Mouse (Mus musculus) CH12.LX (cell line): Measurements from ENCODE around the gene Inha. TPM values are rescaled to one million over a fixed set of nuclear protein-coding genes. Genes with fewer than 3 reads are reported as not detected.

ENCODE experiments used
- DNase-seq: peaks from one replicate; pipeline ENCODE4 v3.0.0-alpha.2; 2013; ENCODE audit errors: extremely low read depth
- H3K27ac ChIP-seq: 2 replicates; pipeline ENCODE4 v1.5.1; 2012; ENCODE audit warnings: low read depth, mild to moderate bottlenecking, control low read depth, moderate library complexity; ENCODE audit not compliant: insufficient read depth
- H3K27me3 ChIP-seq: replicated peaks from 2 replicates; pipeline ENCODE3; 2012; ENCODE audit warnings: inconsistent platforms
- H3K36me3 ChIP-seq, 2 experiments: replicated peaks in 1 of 2; 2 replicates each; pipeline versions ENCODE3 to v1.6.1; 2012; ENCODE audit warnings: inconsistent platforms in 1 of 2, low read length in 1 of 2, mild to moderate bottlenecking in 1 of 2, mixed read lengths in 1 of 2, moderate library complexity in 1 of 2; ENCODE audit not compliant: control insufficient read depth in 1 of 2, insufficient read depth in 1 of 2
- H3K4me1 ChIP-seq, 2 experiments: 2 replicates each; pipeline ENCODE4 v1.6.1; 2012; ENCODE audit warnings: inconsistent platforms in 1 of 2, moderate library complexity in 1 of 2; ENCODE audit not compliant: insufficient read depth in 2 of 2, control insufficient read depth in 1 of 2
- H3K4me2 ChIP-seq: 2 replicates; pipeline ENCODE4 v1.6.1; 2012; ENCODE audit warnings: low read depth, mild to moderate bottlenecking, control low read depth; ENCODE audit not compliant: poor library complexity, insufficient read depth, severe bottlenecking
- H3K4me3 ChIP-seq, 3 experiments: fragments of 150-350 bp in 1 of 3; sonication (generic) in 1 of 3; replicated peaks in 1 of 3; 2 replicates each; pipeline versions ENCODE3 to v1.5.1; 2011 to 2012; ENCODE audit warnings: low read depth in 2 of 3, low read length in 2 of 3, mild to moderate bottlenecking in 2 of 3, moderate library complexity in 2 of 3, control low read depth in 1 of 3, improper control_type of control experiment in 1 of 3, inconsistent platforms in 1 of 3, mixed read lengths in 1 of 3; ENCODE audit not compliant: poor library complexity in 1 of 3
- H3K79me2 ChIP-seq: replicated peaks from 2 replicates; pipeline ENCODE4 v1.6.1; 2012; ENCODE audit warnings: mild to moderate bottlenecking, moderate library complexity; ENCODE audit not compliant: control insufficient read depth, poor library complexity, insufficient read depth, severe bottlenecking; ENCODE audit errors: extremely low read depth
- H3K9ac ChIP-seq: 2 replicates; pipeline ENCODE4 v1.6.1; 2012; ENCODE audit warnings: low read depth, mild to moderate bottlenecking, control low read depth, moderate library complexity; ENCODE audit not compliant: insufficient read depth
- H3K9me3 ChIP-seq: replicated peaks from 2 replicates; pipeline ENCODE3; 2012; ENCODE audit warnings: low read length, inconsistent platforms, mixed read lengths
- BHLHE40 ChIP-seq: IDR thresholded peaks from 2 replicates; pipeline ENCODE4 v1.6.1; 2011; ENCODE audit warnings: mild to moderate bottlenecking, low read depth, low read length, improper control_type of control experiment
- CHD1 ChIP-seq: IDR thresholded peaks from 2 replicates; pipeline ENCODE4 v1.6.1; 2012; ENCODE audit warnings: low read depth, low read length, improper control_type of control experiment, inconsistent platforms
- CTCF ChIP-seq, 2 experiments: IDR thresholded peaks in 1 of 2; conservative IDR thresholded peaks in 1 of 2; 2 replicates each; pipeline ENCODE4 v1.5.1; 2011 to 2012; ENCODE audit warnings: low read depth in 2 of 2, low read length in 2 of 2, improper control_type of control experiment in 1 of 2, inconsistent platforms in 1 of 2, mild to moderate bottlenecking in 1 of 2, moderate library complexity in 1 of 2
- E2F4 ChIP-seq: IDR thresholded peaks from 2 replicates; pipeline ENCODE4 v1.6.1; 2011; ENCODE audit warnings: low read depth, low read length, improper control_type of control experiment; ENCODE audit not compliant: insufficient replicate concordance
- EP300 ChIP-seq: IDR thresholded peaks from 2 replicates; pipeline ENCODE4 v1.6.1; 2011; ENCODE audit warnings: low read length, improper control_type of control experiment
- ETS1 ChIP-seq: conservative IDR thresholded peaks from 2 replicates; pipeline ENCODE4 v1.6.1; 2012; ENCODE audit warnings: low read depth, mild to moderate bottlenecking, inconsistent platforms, low read length, improper control_type of control experiment, moderate library complexity
- GABPA ChIP-seq: IDR thresholded peaks from 2 replicates; pipeline ENCODE4 v1.6.1; 2012; ENCODE audit warnings: low read depth, low read length, improper control_type of control experiment, inconsistent platforms; ENCODE audit not compliant: insufficient replicate concordance
- HCFC1 ChIP-seq: IDR thresholded peaks from 2 replicates; pipeline ENCODE4 v1.6.1; 2012; ENCODE audit warnings: low read depth, mild to moderate bottlenecking, inconsistent platforms, low read length, improper control_type of control experiment
- IRF4 ChIP-seq: IDR thresholded peaks from 2 replicates; pipeline ENCODE4 v1.6.1; 2014; ENCODE audit warnings: low read depth, mild to moderate bottlenecking, inconsistent platforms, low read length, improper control_type of control experiment
- JUN ChIP-seq: IDR thresholded peaks from 2 replicates; pipeline ENCODE4 v1.6.1; 2011; ENCODE audit warnings: low read depth, mild to moderate bottlenecking, low read length, improper control_type of control experiment, moderate library complexity; ENCODE audit not compliant: insufficient read depth
- JUND ChIP-seq: conservative IDR thresholded peaks from 2 replicates; pipeline ENCODE4 v1.6.1; 2011; ENCODE audit warnings: low read depth, low read length, improper control_type of control experiment
- KAT2A ChIP-seq: IDR thresholded peaks from 2 replicates; pipeline ENCODE4 v1.6.1; 2012; ENCODE audit warnings: low read length, improper control_type of control experiment, inconsistent platforms; ENCODE audit not compliant: insufficient replicate concordance
- MAFK ChIP-seq: IDR thresholded peaks from 2 replicates; pipeline ENCODE4 v1.6.1; 2011; ENCODE audit warnings: low read length, improper control_type of control experiment; ENCODE audit not compliant: insufficient replicate concordance
- MAX ChIP-seq: IDR thresholded peaks from 2 replicates; pipeline ENCODE4 v1.6.1; 2011; ENCODE audit warnings: low read length, improper control_type of control experiment
- MAZ ChIP-seq: IDR thresholded peaks from 2 replicates; pipeline ENCODE4 v1.6.1; 2012; ENCODE audit warnings: low read depth, mild to moderate bottlenecking, inconsistent platforms, low read length, improper control_type of control experiment, moderate library complexity
- MEF2A ChIP-seq: IDR thresholded peaks from 2 replicates; pipeline ENCODE4 v1.6.1; 2014; ENCODE audit warnings: low read depth, mild to moderate bottlenecking, inconsistent platforms, low read length, improper control_type of control experiment, borderline replicate concordance
- MXI1 ChIP-seq: IDR thresholded peaks from 2 replicates; pipeline ENCODE4 v1.6.1; 2011; ENCODE audit warnings: mild to moderate bottlenecking, low read depth, low read length, improper control_type of control experiment
- MYC ChIP-seq: IDR thresholded peaks from 2 replicates; pipeline ENCODE4 v1.6.1; 2011; ENCODE audit warnings: low read depth, mild to moderate bottlenecking, improper control_type of control experiment, low read length
- PAX5 ChIP-seq: IDR thresholded peaks from 2 replicates; pipeline ENCODE4 v1.6.1; 2012; ENCODE audit warnings: low read length, inconsistent platforms, mixed read lengths
- POLR2A ChIP-seq: IDR thresholded peaks from 2 replicates; pipeline ENCODE4 v1.6.1; 2011; ENCODE audit warnings: low read depth, mild to moderate bottlenecking, improper control_type of control experiment, low read length
- POLR2AphosphoS2 ChIP-seq: IDR thresholded peaks from 2 replicates; pipeline ENCODE4 v1.6.1; 2011; ENCODE audit warnings: low read depth, low read length, improper control_type of control experiment
- RAD21 ChIP-seq: IDR thresholded peaks from 2 replicates; pipeline ENCODE4 v1.6.1; 2011; ENCODE audit warnings: low read depth, mild to moderate bottlenecking, low read length, improper control_type of control experiment, moderate library complexity
- RCOR1 ChIP-seq: conservative IDR thresholded peaks from 2 replicates; pipeline ENCODE4 v1.6.1; 2012; ENCODE audit warnings: low read depth, mild to moderate bottlenecking, inconsistent platforms, low read length, improper control_type of control experiment
- SIN3A ChIP-seq: IDR thresholded peaks from 2 replicates; pipeline ENCODE4 v1.6.1; 2012; ENCODE audit warnings: low read length, improper control_type of control experiment, inconsistent platforms
- SMC3 ChIP-seq: IDR thresholded peaks from 2 replicates; pipeline ENCODE4 v1.6.1; 2011; ENCODE audit warnings: low read depth, low read length, improper control_type of control experiment
- TBP ChIP-seq: conservative IDR thresholded peaks from 2 replicates; pipeline ENCODE4 v1.6.1; 2011; ENCODE audit warnings: low read depth, low read length, improper control_type of control experiment
- UBTF ChIP-seq: IDR thresholded peaks from 2 replicates; pipeline ENCODE4 v1.6.1; 2012; ENCODE audit warnings: low read depth, mild to moderate bottlenecking, inconsistent platforms, low read length, improper control_type of control experiment, moderate library complexity
- USF1 ChIP-seq: IDR thresholded peaks from 2 replicates; pipeline ENCODE4 v1.6.1; 2014; ENCODE audit warnings: low read depth, mild to moderate bottlenecking, inconsistent platforms, low read length, improper control_type of control experiment
- USF2 ChIP-seq: conservative IDR thresholded peaks from 2 replicates; pipeline ENCODE4 v1.6.1; 2011; ENCODE audit warnings: low read depth, low read length, improper control_type of control experiment
- ZC3H11A ChIP-seq: IDR thresholded peaks from 2 replicates; pipeline ENCODE4 v1.6.1; 2012; ENCODE audit warnings: low read depth, mild to moderate bottlenecking, inconsistent platforms, low read length, improper control_type of control experiment
- ZMIZ1 ChIP-seq: IDR thresholded peaks from 2 replicates; pipeline ENCODE4 v1.6.1; 2012; ENCODE audit warnings: low read depth, mild to moderate bottlenecking, inconsistent platforms, low read length, improper control_type of control experiment
- dilution Hi-C: fragments of 300-500 bp; cut with MboI; formaldehyde crosslinking; loops from 2 replicates; pipeline ENCODE4 v1.14.3; 2020; ENCODE audit warnings: low sequenced_read_pairs; ENCODE audit not compliant: extremely low pct_unique_long_range_greater_than_20kb, extremely low pct_ligation_motif_present
- in situ Hi-C: fragments of 300-500 bp; cut with MboI; formaldehyde crosslinking; loops from 3 replicates; pipeline ENCODE4 v1.14.3; 2019; ENCODE audit warnings: low sequenced_read_pairs, low pct_ligation_motif_present, low pct_unique_long_range_greater_than_20kb, mixed read lengths
- polyA plus RNA-seq: library from polyadenylated mRNA; unstranded; fragments of >175 nt; gene quantifications from 2 replicates; pipeline ENCODE4 v1.2.1, GENCODE M21; 2012; ENCODE audit warnings: low read depth; ENCODE audit not compliant: insufficient read length
- total RNA-seq, 2 experiments: library from RNA; depleted of rRNA; stranded (reverse); fragments of 300-350 nt in 1 of 2; fragments of >200 nt in 1 of 2; gene quantifications; 2 replicates each; pipeline ENCODE4 v1.2.3; 2012 to 2014

Gene Inha
- total and polyA plus RNA-seq, 3 experiments: not detected

DNA sequence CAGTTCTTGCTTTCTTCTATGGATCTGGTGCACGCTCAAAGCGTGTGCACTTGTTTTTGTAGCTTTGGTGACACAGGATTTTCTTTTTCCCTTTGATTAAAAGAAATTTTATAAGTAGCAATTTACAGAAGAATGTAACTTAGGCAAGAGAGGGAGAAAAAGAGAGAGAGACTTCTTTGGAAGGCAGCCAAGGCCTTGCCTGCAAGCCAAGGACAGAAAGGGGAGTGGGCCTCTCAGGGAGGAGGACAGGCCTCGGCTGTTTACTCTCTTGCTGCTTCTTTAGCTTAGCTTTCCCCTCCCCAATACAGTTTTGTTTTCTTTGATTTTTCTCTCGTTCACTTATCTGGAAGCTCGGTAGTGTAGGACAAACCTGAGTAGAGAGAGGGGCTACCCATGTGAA, 12.7 kb downstream of the Inha start:
- Histone ChIP-seq H3K27ac (no peak overlapping the region), H3K27me3 (peaks cover 2% of the 10 kb centered on the region), H3K4me2 (no peak overlapping the region), H3K9me3 (no peaks in the 10 kb centered on the region), H3K4me1 (peaks cover 2 to 24% of the 10 kb centered on the region in 2 experiments; a peak in 2 of 4 replicates), H3K9ac (no peak overlapping the region), H3K79me2 (no peaks in the 10 kb centered on the region), H3K4me3 (no peak overlapping the region), H3K36me3 (no peaks in the 10 kb centered on the region)
- DNase-seq: no peak
- TF ChIP-seq GABPA (no peak), MYC (no peak), RCOR1 (no peak)
- dilution Hi-C loops: no loop called here
- in situ Hi-C loops: no loop called here

GRCm38 (mm10) chr1:75521321-75522031, 14.6 kb downstream of the Inha start, which contains the start of gene Stk11ip:
Gene Stk11ip (plus strand): TSS chr1:75521529.
- H3K9me3 ChIP-seq: no peaks in the 10 kb centered on the region
- in situ Hi-C loops (no loop called here), dilution Hi-C loops (no loop called here)
- no peaks in the 10 kb centered on the region for H3K27me3 ChIP-seq
- peak within 1 kb of the TSS; percentile 53 for H3K9ac ChIP-seq
- peaks cover 12 to 39% of the 10 kb centered on the region in 2 experiments for H3K4me1 ChIP-seq
- H3K27ac ChIP-seq: no peak within 1 kb of the TSS; the same call in 1 of the 2 replicates
- H3K4me2 ChIP-seq: peak within 1 kb of the TSS; percentile 90
- no peaks in the 10 kb centered on the region for H3K79me2 ChIP-seq
- peaks cover 12 to 13% of the 10 kb centered on the region in 2 experiments for H3K36me3 ChIP-seq
- peak; percentile 96 for DNase-seq
- peak within 1 kb of the TSS; percentile 61 to 90 (median 63) for H3K4me3 ChIP-seq
- no peak for TF ChIP-seq PAX5
- TF ChIP-seq HCFC1: peak; percentile 89
- TF ChIP-seq MAX: peak; percentile 80
- no peak for TF ChIP-seq UBTF
- 0 out of 2 replicates have a peak, but pooled peaks have one; percentile 44 for TF ChIP-seq MAZ
- peak; percentile 77; the same call in 1 of the 2 replicates for TF ChIP-seq KAT2A
- TF ChIP-seq RCOR1: 0 out of 2 replicates have a peak, but pooled peaks have one; percentile 49
- no peak for TF ChIP-seq ZC3H11A
- TF ChIP-seq BHLHE40: peak; percentile 28; the same call in 1 of the 2 replicates
- no peak for TF ChIP-seq JUN
- peak; percentile 39 for TF ChIP-seq USF2
- TF ChIP-seq ZMIZ1: peak; percentile 55
- peak; percentile 98 for TF ChIP-seq MXI1
- peak; percentile 74; the same call in 1 of the 2 replicates for TF ChIP-seq TBP
- peak; percentile 51; the same call in 1 of the 2 replicates for TF ChIP-seq IRF4
- TF ChIP-seq MEF2A: no peak
- TF ChIP-seq GABPA: no peak; the same call in 1 of the 2 replicates
- TF ChIP-seq CTCF (conservative IDR thresholded peaks at IDR 0.05 in 1 of 2, IDR thresholded peaks at IDR 0.05 in 1 of 2; ENCODE audit: low read depth in 2 of 2, low read length in 2 of 2): no peak
- no peak for TF ChIP-seq SMC3
- no peak for TF ChIP-seq RAD21
- no peak for TF ChIP-seq MAFK
- peak; percentile 6; the same call in 1 of the 2 replicates for TF ChIP-seq ETS1
- no peak for TF ChIP-seq CHD1
- TF ChIP-seq USF1: peak; percentile 58
- peak; percentile 100 for TF ChIP-seq SIN3A
- peak; percentile 97 for TF ChIP-seq POLR2A
- TF ChIP-seq EP300: no peak
- TF ChIP-seq POLR2AphosphoS2: peak; percentile 75; the same call in 1 of the 2 replicates
- 0 out of 2 replicates have a peak, but pooled peaks have one; percentile 60 for TF ChIP-seq MYC
- 0 out of 2 replicates have a peak, but pooled peaks have one; percentile 71 for TF ChIP-seq E2F4
- no peak for TF ChIP-seq JUND
